Comparison of ENCODE assay signal across 27 mouse cellular contexts in the genomic region with DNA sequence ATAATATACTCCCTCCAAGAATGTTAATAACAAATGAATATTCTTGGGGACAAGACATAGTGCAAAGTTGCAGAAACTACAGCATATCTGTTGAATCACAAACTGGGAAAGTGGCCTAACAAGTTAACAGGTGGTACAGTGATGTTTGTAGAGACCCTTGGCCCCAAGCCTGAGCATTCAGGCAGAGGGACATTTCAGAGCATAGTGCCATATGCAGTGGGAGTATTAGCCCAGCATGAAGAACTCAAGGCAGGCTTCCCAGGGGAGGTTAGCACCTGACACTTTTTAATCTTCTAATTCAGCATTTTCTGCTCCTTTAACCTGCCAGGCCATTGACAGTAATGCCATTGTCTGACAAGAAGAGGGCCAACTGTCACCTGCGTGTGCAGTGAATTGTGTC. TPM values are rescaled to one million over a fixed set of nuclear protein-coding genes. Genes with fewer than 3 reads are reported as not detected.
"Had no signal": no experiment of that assay in that cellular context is flagged by ENCODE, and none has a peak within 500 bp of the region (broad histone marks: within the 10 kb centered on the region; RNA-seq: fewer than 3 reads in every experiment).

No protein-coding gene starts in this region.

- H3K9ac ChIP-seq: lung, embryonic 14.5 days; midbrain, embryonic 12.5 days; neural tube, embryonic 13.5 days; neural tube, embryonic 15.5 days had no signal

- H3K4me1 ChIP-seq: midbrain, embryonic 10.5 days; midbrain, embryonic 12.5 days; neural tube, embryonic 13.5 days; neural tube, embryonic 15.5 days had no signal

- DNase-seq: lung, adult 18-20 months; lung, embryonic 14.5 days; lung, postnatal 10 days; lung, postnatal 4 days; midbrain, embryonic 14.5 days; retina, postnatal 1 day; right cerebral cortex, adult 18-20 months; right cerebral cortex, postnatal 25 days; right cerebral cortex, postnatal 4 days; spleen, adult 18-20 months; thymus, adult 18-20 months; thymus, postnatal 14 days; thymus, postnatal 36 days had no signal

- H3K36me3 ChIP-seq: midbrain, embryonic 10.5 days; midbrain, embryonic 12.5 days; neural tube, embryonic 13.5 days; neural tube, embryonic 15.5 days had no signal

- H3K4me3 ChIP-seq: midbrain, embryonic 10.5 days; midbrain, embryonic 12.5 days; myocyte; neural tube, embryonic 13.5 days; neural tube, embryonic 15.5 days had no signal

- H3K27ac ChIP-seq: midbrain, embryonic 10.5 days; midbrain, embryonic 12.5 days; neural tube, embryonic 13.5 days; neural tube, embryonic 15.5 days had no signal

- H3K27me3 ChIP-seq: midbrain, embryonic 12.5 days; neural tube, embryonic 13.5 days; neural tube, embryonic 15.5 days had no signal

- H3K9me3 ChIP-seq: midbrain, embryonic 10.5 days; midbrain, embryonic 12.5 days; neural tube, embryonic 13.5 days; neural tube, embryonic 15.5 days had no signal

- H3K4me2 ChIP-seq: lung, embryonic 14.5 days; midbrain, embryonic 12.5 days; neural tube, embryonic 13.5 days; neural tube, embryonic 15.5 days had no signal

RNA-seq across cellular contexts. Expression of a gene that starts 34.9 kb away (rescaled TPM):
- total RNA-seq: megakaryocyte, adult 5-6 weeks; megakaryocyte-erythroid progenitor cell, adult 5-6 weeks had no signal
- polyA plus RNA-seq: liver, embryonic 16.5 days; lung, embryonic 14.5 days; lung, embryonic 16.5 days; midbrain, embryonic 10.5 days; midbrain, embryonic 12.5 days; midbrain, embryonic 14.5 days; myocyte; neural tube, embryonic 11.5 days; neural tube, embryonic 13.5 days; neural tube, embryonic 15.5 days; small intestine, adult 2 months; stomach, embryonic 14.5 days; stomach, embryonic 16.5 days; thymus, postnatal 0 days had no signal
